Mouse (Mus musculus) kidney, postnatal 4 days (tissue): ENCODE data around the gene Gm3448.
A peak's percentile ranks its signal among the peaks of the same experiment; 100 is the strongest.
"Not testable (repeated sequence)": the region's sequence is repeated elsewhere in the genome, so short reads cannot be mapped to it uniquely, and the experiment has no call there.

Experiments
- DNase-seq, 2 experiments: peaks; one replicate each; pipeline ENCODE4 v3.0.0; 2021; ENCODE audit warnings: mixed read lengths in 2 of 2

Gm3448 gene

GRCm38 (mm10) chr17:15025513-15025912 is 15.8 kb downstream of the Gm3448 start:
- DNase-seq = not testable (repeated sequence)

GRCm38 (mm10) chr17:15024502-15025193 is 16.7 kb downstream of the Gm3448 start:
- DNase-seq = not testable (repeated sequence)

- DNase-seq = not testable (repeated sequence)
These were observed 17.4 kb downstream of the Gm3448 start for GRCm38 (mm10) chr17:15023878-15024492.

GRCm38 (mm10) chr17:15021503-15022220 is 19.7 kb downstream of the Gm3448 start:
- peak; percentile 5 to 9 for DNase-seq

- DNase-seq = not testable (repeated sequence)
These were observed 31.5 kb downstream of the Gm3448 start, which contains the start of gene Gm3435 for GRCm38 (mm10) chr17:15009706-15010413. Gene Gm3435, plus strand, starts transcription at chr17:15010176.

- DNase-seq = not testable (repeated sequence)
These were observed 32.2 kb downstream of the Gm3448 start for GRCm38 (mm10) chr17:15009088-15009487.

- DNase-seq = not testable (repeated sequence)
These were observed 41.3 kb downstream of the Gm3448 start for GRCm38 (mm10) chr17:15000047-15000446.

- not testable (repeated sequence) for DNase-seq
These were observed 47.2 kb downstream of the Gm3448 start for GRCm38 (mm10) chr17:14994140-14994539.

GRCm38 (mm10) chr17:14993139-14993832 is 48.1 kb downstream of the Gm3448 start:
- DNase-seq = not testable (repeated sequence)

- not testable (repeated sequence) for DNase-seq
These were observed 48.7 kb downstream of the Gm3448 start for GRCm38 (mm10) chr17:14992522-14993138.

- not testable (repeated sequence) for DNase-seq
These were observed 51.1 kb downstream of the Gm3448 start for GRCm38 (mm10) chr17:14990116-14990702.

- DNase-seq = not testable (repeated sequence)
These were observed 62.8 kb downstream of the Gm3448 start, which contains the start of the genes 9030025P20Rik and Gm3417 for GRCm38 (mm10) chr17:14978362-14979038. Gene 9030025P20Rik, plus strand, starts transcription at chr17:14978468. Gene Gm3417, minus strand, starts transcription at chr17:14978790.

GRCm38 (mm10) chr17:14977718-14978361 is 63.5 kb downstream of the Gm3448 start:
- not testable (repeated sequence) for DNase-seq

- DNase-seq = not testable (repeated sequence)
These were observed 72.9 kb downstream of the Gm3448 start for GRCm38 (mm10) chr17:14968373-14968913.

GRCm38 (mm10) chr17:14961557-14962154 is 79.7 kb downstream of the Gm3448 start:
- DNase-seq = not testable (repeated sequence)

GRCm38 (mm10) chr17:14960951-14961556 is 80.3 kb downstream of the Gm3448 start, which contains the start of gene Phf10:
Gene Phf10, minus strand, starts transcription at chr17:14961273.
- DNase-seq = peak; percentile 51 to 72

- DNase-seq = peak; percentile 27 to 46
These were observed 80.8 kb downstream of the Gm3448 start for GRCm38 (mm10) chr17:14960520-14960919.

GRCm38 (mm10) chr17:14959979-14960378 is 81.4 kb downstream of the Gm3448 start:
- peak; percentile 10 to 12 for DNase-seq
